Mouse (Mus musculus) stomach, postnatal 0 days (tissue): ENCODE measurements around the gene Hist2h4. TPM values are rescaled to one million over a fixed set of nuclear protein-coding genes. Genes with fewer than 3 reads are reported as not detected.
"Not testable (repeated sequence)": the region's sequence is repeated elsewhere in the genome, so short reads cannot be mapped to it uniquely, and the experiment has no call there.

Source experiments
- ATAC-seq: fragments of 200-750 bp; cut with Nextera tagmentation; 2 replicates; pipeline ENCODE4 v1.8.0; 2017; ENCODE audit not compliant: low FRiP score, low TSS enrichment
- DNase-seq: peaks from one replicate; pipeline ENCODE4 v3.0.0-alpha.2; 2016; ENCODE audit warnings: low spot score
- H3K27ac ChIP-seq: fragments of 300-500 bp; sonication (generic); replicated peaks from 2 replicates; pipeline ENCODE4 v1.5.1; 2014; ENCODE audit warnings: mild to moderate bottlenecking, control low read depth
- H3K27me3 ChIP-seq: fragments of 300-500 bp; sonication (generic); 2 replicates; pipeline ENCODE4 v1.6.1; 2014; ENCODE audit warnings: low read length; ENCODE audit not compliant: control insufficient read depth, insufficient read depth
- H3K36me3 ChIP-seq: fragments of 300-500 bp; sonication (generic); 2 replicates; pipeline ENCODE4 v1.6.1; 2014; ENCODE audit warnings: low read length, mixed read lengths; ENCODE audit not compliant: control insufficient read depth, insufficient read depth
- H3K4me1 ChIP-seq: fragments of 300-500 bp; sonication (generic); replicated peaks from 2 replicates; pipeline ENCODE4 v1.6.1; 2014; ENCODE audit warnings: antibody characterized with exemption; ENCODE audit not compliant: control insufficient read depth, insufficient read depth
- H3K4me2 ChIP-seq: fragments of 300-500 bp; sonication (generic); replicated peaks from 2 replicates; pipeline ENCODE4 v1.6.1; 2014; ENCODE audit warnings: low read depth, mild to moderate bottlenecking, control low read depth, moderate library complexity
- H3K4me3 ChIP-seq: fragments of 300-500 bp; sonication (generic); 2 replicates; pipeline ENCODE4 v1.5.1; 2014; ENCODE audit warnings: low read depth, low read length, control low read depth
- H3K9ac ChIP-seq: fragments of 300-500 bp; sonication (generic); 2 replicates; pipeline ENCODE4 v1.6.1; 2014; ENCODE audit warnings: mild to moderate bottlenecking, low read length, control low read depth, mixed read lengths
- H3K9me3 ChIP-seq: fragments of 300-500 bp; sonication (generic); 2 replicates; pipeline ENCODE4 v1.6.1; 2016; ENCODE audit warnings: low read length; ENCODE audit not compliant: control insufficient read depth
- CTCF ChIP-seq: IDR thresholded peaks from 2 replicates; pipeline ENCODE4 v1.5.1; 2016; ENCODE audit warnings: antibody characterized with exemption, low read depth, mild to moderate bottlenecking, moderate library complexity
- EP300 ChIP-seq: optimal IDR thresholded peaks from 2 replicates; pipeline ENCODE3; 2016; ENCODE audit warnings: antibody characterized with exemption
- WGBS: fragments of 180-500 bp; shearing (Covaris S2); extraction: QIAGEN DNeasy Blood & Tissue Kit; methylation state at CpG from one replicate; pipeline ENCODE4 v1.1.7; 2014; 5-methylcytosine and 5-hydroxymethylcytosine counted together
- microRNA-seq: library from miRNA; unstranded; fragments of <30 nt; microRNA quantifications from one replicate; pipeline ENCODE4, GENCODE M21; 2016
- polyA plus RNA-seq: library from polyadenylated mRNA; unstranded; fragments of >200 nt; fragmentation: Nextera tagmentation; extraction: Ambion mirVana; gene quantifications from 2 replicates; pipeline ENCODE4 v1.2.1, GENCODE M21; 2015

Gene Hist2h4
- polyA plus RNA-seq, 1 experiment from 2014 or later = 9.8 TPM

GRCm38 (mm10) chr3:96220765-96221639 is 42.1 kb downstream of the Hist2h4 start, which contains the start of the genes Hist2h2ac and Hist2h2be:
Hist2h2ac (minus strand) TSS chr3:96220880.
Hist2h2be (plus strand) TSS chr3:96221119.
- Histone ChIP-seq H3K27me3 (no peaks in the 10 kb centered on the region), H3K4me2 (peak within 1 kb of the TSS; percentile 69), H3K4me1 (0 out of 2 replicates have a peak, but pooled peaks cover 5% of the 10 kb centered on the region), H3K4me3 (peak within 1 kb of the TSS; percentile 53), H3K27ac (peak within 1 kb of the TSS; percentile 97), H3K36me3 (no peaks in the 10 kb centered on the region), H3K9ac (peak within 1 kb of the TSS; percentile 79), H3K9me3 (no peaks in the 10 kb centered on the region)
- TF ChIP-seq EP300 (peak; percentile 57), CTCF (peak; percentile 15; the same call in 1 of the 2 replicates)
- WGBS = under 1% methylated on average over 42 of the region's 43 CpGs
- ATAC-seq = peak; percentile 92
- DNase-seq = peak; percentile 84

- H3K36me3 ChIP-seq, ATAC-seq, H3K27me3 ChIP-seq, H3K4me1 ChIP-seq, H3K9me3 ChIP-seq: not testable (repeated sequence)
- Histone ChIP-seq H3K4me3 (peak overlapping the region; percentile 53), H3K4me2 (peak overlapping the region; percentile 69), H3K9ac (peak overlapping the region; percentile 79), H3K27ac (peak overlapping the region; percentile 97)
- WGBS = 0% methylated on average over 25 of the region's 47 CpGs
- DNase-seq = peak; percentile 35
These were observed 42.9 kb downstream of the Hist2h4 start for GRCm38 (mm10) chr3:96220131-96220764.

DNA sequence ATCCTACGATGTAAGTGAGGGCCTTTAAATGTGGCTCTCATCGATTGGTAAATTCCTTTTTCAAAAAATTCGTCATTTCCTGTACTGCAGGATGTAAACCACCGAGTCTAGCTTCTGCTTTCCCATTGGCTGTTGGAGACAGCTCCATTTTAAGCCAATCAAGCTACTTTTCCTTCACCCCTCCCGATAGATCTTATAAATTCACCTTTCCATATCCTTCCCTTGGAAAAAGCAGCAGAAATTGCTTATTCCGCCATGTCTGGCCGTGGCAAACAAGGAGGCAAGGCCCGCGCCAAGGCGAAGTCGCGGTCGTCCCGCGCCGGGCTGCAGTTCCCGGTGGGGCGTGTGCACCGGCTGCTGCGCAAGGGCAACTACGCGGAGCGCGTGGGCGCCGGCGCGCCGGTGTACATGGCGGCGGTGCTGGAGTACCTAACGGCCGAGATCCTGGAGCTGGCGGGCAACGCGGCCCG is 43.4 kb downstream of the Hist2h4 start, which contains the start of the genes Bola1 and Hist2h2ab:
TSS of gene Bola1 (minus strand) at position 49 of the 470 bp plus-strand sequence.
TSS of gene Hist2h2ab (plus strand) at position 205 of the 470 bp plus-strand sequence.
- peak within 1 kb of the TSS; percentile 79 for H3K9ac ChIP-seq
- peak within 1 kb of the TSS; percentile 69 for H3K4me2 ChIP-seq
- peak within 1 kb of the TSS; percentile 53 for H3K4me3 ChIP-seq
- peak; percentile 85 for ATAC-seq
- no peaks in the 10 kb centered on the region for H3K9me3 ChIP-seq
- H3K36me3 ChIP-seq = no peaks in the 10 kb centered on the region
- peak; percentile 74 for DNase-seq
- H3K27ac ChIP-seq = peak within 1 kb of the TSS; percentile 97
- H3K4me1 ChIP-seq = 0 out of 2 replicates have a peak, but pooled peaks cover 5% of the 10 kb centered on the region
- no peaks in the 10 kb centered on the region for H3K27me3 ChIP-seq
- TF ChIP-seq EP300 (no peak), CTCF (no peak)
- WGBS = under 1% methylated on average over 36 of the region's 37 CpGs

DNA sequence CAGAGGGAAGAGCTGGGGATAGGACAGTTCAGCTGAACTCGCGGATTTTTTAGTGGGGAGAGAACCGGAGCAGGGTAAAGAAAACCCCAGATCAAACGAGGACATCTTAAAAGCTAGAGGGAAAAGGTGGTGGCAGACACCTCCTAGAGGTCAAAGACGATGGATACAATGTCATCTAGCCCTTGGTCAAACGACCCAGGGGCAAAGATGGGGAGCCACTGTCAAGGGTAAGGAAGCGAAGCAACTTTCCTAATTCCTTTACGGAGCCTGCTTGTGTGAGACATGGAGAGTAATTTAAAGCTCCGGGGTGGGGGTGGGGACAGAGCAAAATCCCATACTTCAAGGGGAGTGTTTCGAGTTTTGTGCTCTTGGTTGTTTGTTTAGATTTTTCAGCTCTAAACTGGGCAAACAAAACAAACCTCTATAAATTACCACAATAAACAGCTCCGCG is 43.9 kb downstream of the Hist2h4 start:
- no peaks in the 10 kb centered on the region for H3K27me3 ChIP-seq
- H3K4me1 ChIP-seq = 0 out of 2 replicates have a peak, but pooled peaks cover 5% of the 10 kb centered on the region
- H3K27ac ChIP-seq = peak overlapping the region; percentile 97
- DNase-seq (peak; percentile 36), ATAC-seq (no peak)
- H3K4me2 ChIP-seq = peak overlapping the region; percentile 69
- TF ChIP-seq EP300 (no peak), CTCF (peak; percentile 58)
- H3K9me3 ChIP-seq = no peaks in the 10 kb centered on the region
- no peaks in the 10 kb centered on the region for H3K36me3 ChIP-seq
- peak overlapping the region; percentile 53 for H3K4me3 ChIP-seq
- H3K9ac ChIP-seq = peak overlapping the region; percentile 79
- 0% methylated on average over 12 of the region's 12 CpGs for WGBS

Small RNAs within 50 kb of the gene (microRNA-seq; reads per million reads assigned to microRNA genes)
- gene Gm44492 (not detected), gene Gm47311 (not detected), gene Gm47313 (not detected)

Other genes with a start within 250 kb of the Hist2h4 start
- 28.0 and 32.1 TPM in 2 replicates for gene Vps45, start 204.8 kb downstream of the Hist2h4 start, polyA plus RNA-seq
- gene Otud7b, start 158.8 kb downstream of the Hist2h4 start, polyA plus RNA-seq = 12.3 and 14.5 TPM in 2 replicates
- gene Mtmr11, start 101.3 kb downstream of the Hist2h4 start, polyA plus RNA-seq = 8.2 and 10.2 TPM in 2 replicates
- 70.1 and 72.8 TPM in 2 replicates for gene Sf3b4, start 91.0 kb downstream of the Hist2h4 start, polyA plus RNA-seq
- 2.9 and 4.2 TPM in 2 replicates for gene Sv2a, start 82.2 kb downstream of the Hist2h4 start, polyA plus RNA-seq
- 53.6 and 55.1 TPM in 2 replicates for gene Bola1, start 43.6 kb downstream of the Hist2h4 start, polyA plus RNA-seq
- gene Hist2h2ab, start 43.4 kb downstream of the Hist2h4 start, polyA plus RNA-seq = 0.68 TPM in 1 of 2 replicates, not detected in the other
- gene Hist2h2ac, start 42.4 kb downstream of the Hist2h4 start, polyA plus RNA-seq = 3.1 and 6.2 TPM in 2 replicates
- gene Hist2h2be, start 42.2 kb downstream of the Hist2h4 start, polyA plus RNA-seq = 3.2 and 3.4 TPM in 2 replicates
- gene Hist2h3c2, start 24.2 kb downstream of the Hist2h4 start, polyA plus RNA-seq = 1.2 and 2.8 TPM in 2 replicates
- 218 and 246 TPM in 2 replicates for gene Hist2h2aa2, start 23.0 kb downstream of the Hist2h4 start, polyA plus RNA-seq
- 81.4 and 98.7 TPM in 2 replicates for gene Hist2h2aa1, start 17.8 kb downstream of the Hist2h4 start, polyA plus RNA-seq
- gene Hist2h3c1, start 16.6 kb downstream of the Hist2h4 start, polyA plus RNA-seq = 0.44 and 1.2 TPM in 2 replicates
- 16.4 and 34.4 TPM in 2 replicates for gene Hist2h3b, start 5.3 kb upstream of the Hist2h4 start, polyA plus RNA-seq
- 3.8 and 5.5 TPM in 2 replicates for gene Hist2h2bb, start 6.4 kb upstream of the Hist2h4 start, polyA plus RNA-seq
- gene Fcgr1, start 30.7 kb upstream of the Hist2h4 start, polyA plus RNA-seq = 2.5 and 3.8 TPM in 2 replicates
- 0.18 and 0.36 TPM in 2 replicates for gene BC107364, start 189.0 kb upstream of the Hist2h4 start, polyA plus RNA-seq